In the genomic region with DNA sequence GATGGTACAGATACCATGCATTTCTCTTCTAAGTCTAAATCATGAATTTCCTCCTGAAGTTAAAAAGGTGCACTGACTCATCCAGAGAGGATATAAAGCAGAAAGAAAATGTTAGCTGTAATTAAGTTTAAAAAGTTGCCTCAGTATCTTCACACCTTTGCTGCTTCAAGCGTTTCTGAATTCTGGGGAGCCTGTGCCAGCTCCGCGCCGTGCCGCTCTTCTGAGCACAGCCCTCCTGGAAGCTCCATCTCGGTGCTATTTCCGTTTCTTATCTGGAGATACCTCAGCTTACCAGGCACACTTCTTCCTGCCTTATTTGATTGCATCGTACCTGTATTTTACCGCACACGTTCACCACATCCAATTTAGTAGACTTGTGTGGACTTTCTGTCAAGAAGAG, we compare ENCODE assay signal across 20 mouse cellular contexts.
DNase-seq lines count a peak whose midpoint lies in the region; ATAC-seq lines count a peak whose summit lies in the region.
"Had no signal": no experiment of that assay in that cellular context is flagged by ENCODE, and none has a peak within 500 bp of the region (broad histone marks: within the 10 kb centered on the region; RNA-seq: fewer than 3 reads in every experiment).

No protein-coding gene starts in this region.

- peak; percentile 84 for ATAC-seq in frontal cortex, adult (ENCODE audit: low TSS enrichment)
- ATAC-seq: activated CD4-positive, CD25-positive, alpha-beta regulatory T cell, adult 4 months; CD4-positive, CD25-positive, alpha-beta regulatory T cell, adult 4 months; Patski had no signal

- DNase-seq in frontal cortex, postnatal 10 days (ENCODE audit: low spot score in 2 of 2) = no peak
- DNase-seq in right cerebral cortex, adult 18-20 months = peak; percentile 28
- no peak for DNase-seq in right cerebral cortex, postnatal 36 days (ENCODE audit: low spot score in 2 of 2)
- DNase-seq in right cerebral cortex, postnatal 25 days = peak; percentile 36
- DNase-seq in right cerebral cortex, postnatal 14 days = no peak
- peak; percentile 61 for DNase-seq in brain, adult 2 months (ENCODE audit: low read depth, low spot score)
- DNase-seq in heart, adult 18-20 months = no peak
- DNase-seq: adrenal gland, adult 2 months; adrenal gland, adult 8-10 months; adrenal gland, postnatal 10 days; adrenal gland, postnatal 14 days; adrenal gland, postnatal 25 days; adrenal gland, postnatal 36 days; B cell, adult 2 months; cerebellum, adult 11 months; cerebellum, adult 11-12 months had no signal

Comparison
In these comparisons a context has a peak if more than half of its experiments do, and no peak if none do; other contexts are left out.
1. DNase-seq: peak in right cerebral cortex, adult 18-20 months (single experiment), right cerebral cortex, postnatal 25 days (single experiment) and brain, adult 2 months (single experiment); none in frontal cortex, postnatal 10 days (0 of 2), right cerebral cortex, postnatal 36 days (0 of 2), right cerebral cortex, postnatal 14 days (single experiment) and heart, adult 18-20 months (0 of 2).